Mouse (Mus musculus) midbrain, embryonic 14.5 days (tissue): ENCODE measurements around the gene 1700029F12Rik. TPM values are rescaled to one million over a fixed set of nuclear protein-coding genes. Genes with fewer than 3 reads are reported as not detected.

Experiments
- ATAC-seq: fragments of 200-750 bp; cut with Nextera tagmentation; 2 replicates; pipeline ENCODE4 v1.8.0; 2017; ENCODE audit warnings: moderate number of reproducible peaks, moderate library complexity; ENCODE audit not compliant: low FRiP score, low TSS enrichment
- DNase-seq: peaks from one replicate; pipeline ENCODE4 v3.0.0-alpha.2; 2015
- H3K27ac ChIP-seq: fragments of 300-500 bp; sonication (generic); replicated peaks from 2 replicates; pipeline ENCODE4 v1.5.1; 2014; ENCODE audit warnings: mild to moderate bottlenecking, low read depth, low read length, moderate library complexity
- H3K27me3 ChIP-seq: fragments of 300-500 bp; sonication (generic); 2 replicates; pipeline ENCODE4 v1.6.1; 2014; ENCODE audit warnings: low read length, control low read depth, mixed read lengths; ENCODE audit not compliant: control insufficient read depth, insufficient read depth
- H3K36me3 ChIP-seq: fragments of 300-500 bp; sonication (generic); 2 replicates; pipeline ENCODE4 v1.6.1; 2014; ENCODE audit warnings: low read length, control low read depth; ENCODE audit not compliant: control insufficient read depth, insufficient read depth
- H3K4me1 ChIP-seq: fragments of 300-500 bp; sonication (generic); 2 replicates; pipeline ENCODE4 v1.6.1; 2014; ENCODE audit warnings: mild to moderate bottlenecking, antibody characterized with exemption, low read length, control low read depth; ENCODE audit not compliant: control insufficient read depth, insufficient read depth
- H3K4me2 ChIP-seq: fragments of 300-500 bp; sonication (generic); 2 replicates; pipeline ENCODE4 v1.6.1; 2014; ENCODE audit warnings: mild to moderate bottlenecking, low read length, moderate library complexity
- H3K4me3 ChIP-seq: fragments of 300-500 bp; sonication (generic); replicated peaks from 2 replicates; pipeline ENCODE4 v1.5.1; 2014; ENCODE audit warnings: low read depth, low read length
- H3K9ac ChIP-seq: fragments of 300-500 bp; sonication (generic); replicated peaks from 2 replicates; pipeline ENCODE4 v1.6.1; 2014; ENCODE audit warnings: mild to moderate bottlenecking, low read length, moderate library complexity
- H3K9me3 ChIP-seq: fragments of 300-500 bp; sonication (generic); 2 replicates; pipeline ENCODE4 v1.6.1; 2016; ENCODE audit warnings: low read length, control low read depth, mixed read lengths; ENCODE audit not compliant: control insufficient read depth
- WGBS: fragments of 180-500 bp; shearing (Covaris S2); extraction: QIAGEN DNeasy Blood & Tissue Kit; methylation state at CpG from one replicate; pipeline ENCODE4 v1.1.7; 2014; 5-methylcytosine and 5-hydroxymethylcytosine counted together
- polyA plus RNA-seq: library from polyadenylated mRNA; unstranded; fragments of >200 nt; fragmentation: Nextera tagmentation; extraction: Ambion mirVana; gene quantifications from 2 replicates; pipeline ENCODE4 v1.2.1, GENCODE M21; 2014

The 1700029F12Rik gene
- polyA plus RNA-seq, 1 experiment from 2014 or later = not detected

DNA sequence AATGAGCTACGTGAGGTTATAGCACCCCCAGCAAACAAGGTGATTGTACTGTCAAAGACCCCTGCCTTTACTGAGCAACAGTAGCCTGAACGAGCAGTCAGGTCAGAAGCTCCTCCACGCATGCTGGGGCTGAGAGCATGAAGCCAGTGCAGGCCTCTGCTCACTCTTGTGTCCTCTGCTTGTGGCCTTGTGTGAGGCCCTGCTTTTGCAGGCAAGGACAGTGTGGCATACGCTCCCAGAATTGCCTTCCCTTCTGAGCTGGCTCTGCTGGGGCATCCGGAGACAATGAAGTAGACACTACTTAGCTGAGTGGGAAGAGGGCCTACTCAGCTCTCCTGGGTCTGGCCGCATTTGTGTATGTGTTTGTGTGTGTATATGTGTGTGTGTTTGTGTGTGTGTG is 25.6 kb upstream of the 1700029F12Rik start:
- H3K4me1 ChIP-seq = no peaks in the 10 kb centered on the region

DNA sequence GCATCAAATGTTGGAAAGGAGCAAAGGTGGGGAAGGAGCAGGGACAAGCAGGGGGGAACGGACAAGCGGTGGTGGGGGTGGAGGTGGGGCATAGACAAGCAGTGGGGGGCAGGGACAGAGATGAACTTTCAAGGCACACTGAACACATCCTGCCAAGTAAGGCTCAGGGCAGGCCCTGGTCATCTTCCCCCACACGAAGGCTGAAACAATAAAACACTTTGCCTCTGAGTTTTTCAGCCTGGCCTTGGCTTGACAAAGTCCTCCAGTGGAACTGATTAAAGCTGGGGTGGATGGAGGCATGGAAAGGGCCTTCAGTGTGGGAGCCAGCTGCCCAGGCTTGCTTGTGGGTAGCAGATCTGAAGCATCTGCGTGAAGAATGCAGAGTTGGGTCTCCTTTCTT is 23.7 kb upstream of the 1700029F12Rik start:
- DNase-seq (no peak), ATAC-seq (no peak)
- H3K27ac ChIP-seq = no peak overlapping the region
- 70% methylated on average over 4 of the region's 4 CpGs for WGBS
- no peaks in the 10 kb centered on the region for H3K27me3 ChIP-seq
- H3K4me3 ChIP-seq = no peak overlapping the region
- H3K36me3 ChIP-seq = no peaks in the 10 kb centered on the region
- H3K4me2 ChIP-seq = no peak overlapping the region
- H3K9me3 ChIP-seq = no peaks in the 10 kb centered on the region
- H3K4me1 ChIP-seq = no peaks in the 10 kb centered on the region
- H3K9ac ChIP-seq = no peak overlapping the region

More for the DNA sequence above, 25.6 kb upstream of the 1700029F12Rik start:
- 91% methylated on average over 6 of the region's 6 CpGs for WGBS
- Histone ChIP-seq H3K27me3 (no peaks in the 10 kb centered on the region), H3K4me3 (no peak overlapping the region), H3K4me2 (no peak overlapping the region), H3K9ac (no peak overlapping the region), H3K27ac (no peak overlapping the region), H3K36me3 (no peaks in the 10 kb centered on the region), H3K9me3 (no peaks in the 10 kb centered on the region)
- DNase-seq = no peak
- no peak for ATAC-seq

DNA sequence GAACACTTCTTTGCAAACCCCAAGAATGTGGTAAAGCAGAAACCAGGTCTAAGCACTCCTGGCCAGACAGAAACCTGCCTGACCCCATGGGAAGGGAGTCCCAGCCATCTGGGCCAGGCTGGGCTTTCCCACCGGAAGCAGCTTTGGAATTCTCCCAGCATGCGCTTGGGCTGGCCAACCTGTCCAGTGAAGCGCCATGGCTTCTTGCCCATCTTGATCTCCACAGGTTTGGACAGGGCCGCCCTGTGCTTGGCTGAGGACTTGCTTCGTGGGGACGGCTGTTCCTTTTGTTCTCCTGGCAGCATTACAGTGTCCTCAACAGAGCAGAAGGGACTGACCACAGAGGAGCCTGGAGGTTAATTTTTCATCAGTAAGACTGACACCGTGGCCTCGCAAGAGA is 19.7 kb upstream of the 1700029F12Rik start:
- no peaks in the 10 kb centered on the region for H3K36me3 ChIP-seq
- H3K4me3 ChIP-seq = no peak overlapping the region
- no peaks in the 10 kb centered on the region for H3K27me3 ChIP-seq
- ATAC-seq = no peak
- no peak overlapping the region for H3K9ac ChIP-seq
- WGBS = 82% methylated on average over 8 of the region's 8 CpGs
- no peaks in the 10 kb centered on the region for H3K9me3 ChIP-seq
- DNase-seq = no peak
- H3K4me1 ChIP-seq = no peaks in the 10 kb centered on the region
- H3K4me2 ChIP-seq = no peak overlapping the region
- no peak overlapping the region for H3K27ac ChIP-seq

DNA sequence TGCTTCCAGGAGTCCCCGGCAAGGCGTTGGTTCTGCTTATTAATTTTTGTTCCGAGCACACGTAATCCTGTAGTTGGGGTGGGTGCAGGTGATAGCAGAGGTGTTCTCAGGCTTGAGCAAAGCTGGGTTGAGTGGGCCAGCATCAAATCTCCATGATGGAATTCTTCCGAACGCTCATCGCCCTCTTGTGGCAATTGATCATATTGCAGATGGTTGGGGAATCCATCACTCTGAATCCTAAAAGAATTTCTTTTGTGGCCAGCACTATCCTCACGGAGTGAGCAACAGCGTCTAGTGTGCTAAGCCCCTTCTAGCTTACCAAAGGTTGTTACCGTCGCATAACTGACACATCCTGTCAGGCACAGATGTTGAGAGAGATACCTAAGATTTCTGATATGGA is 18.5 kb upstream of the 1700029F12Rik start:
- H3K4me1 ChIP-seq = no peaks in the 10 kb centered on the region
- DNase-seq = peak; percentile 95
- H3K9ac ChIP-seq = no peak overlapping the region
- WGBS = 13% methylated on average over 11 of the region's 11 CpGs
- no peak; the same call in 1 of the 2 replicates for ATAC-seq
- no peaks in the 10 kb centered on the region for H3K27me3 ChIP-seq
- H3K4me3 ChIP-seq = no peak overlapping the region
- no peaks in the 10 kb centered on the region for H3K9me3 ChIP-seq
- H3K27ac ChIP-seq = no peak overlapping the region
- no peaks in the 10 kb centered on the region for H3K36me3 ChIP-seq
- H3K4me2 ChIP-seq = no peak overlapping the region

DNA sequence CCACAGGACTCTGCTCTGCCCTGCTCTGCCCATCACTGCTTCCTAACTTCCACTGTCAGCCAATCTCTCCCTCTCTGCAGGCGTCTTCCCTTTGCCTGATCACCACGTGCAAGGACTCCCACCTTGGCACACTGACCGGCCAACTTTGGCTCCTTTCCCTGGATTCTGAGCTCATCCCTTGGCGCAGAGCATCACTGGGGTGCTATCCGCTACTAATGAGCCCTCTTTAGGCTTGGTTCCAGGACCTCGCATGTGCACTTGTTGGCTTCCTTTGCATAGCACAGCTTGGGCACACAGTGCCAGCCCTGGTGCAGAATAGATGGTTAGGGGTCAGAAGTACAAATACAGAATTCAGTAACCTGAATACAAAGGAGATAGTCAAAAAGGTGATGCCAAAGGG is 17.0 kb upstream of the 1700029F12Rik start:
- ATAC-seq (no peak), DNase-seq (peak; percentile 30)
- no peak overlapping the region for H3K4me3 ChIP-seq
- H3K9me3 ChIP-seq = no peaks in the 10 kb centered on the region
- H3K4me2 ChIP-seq = no peak overlapping the region
- 86% methylated on average over 6 of the region's 6 CpGs for WGBS
- H3K27me3 ChIP-seq = no peaks in the 10 kb centered on the region
- H3K4me1 ChIP-seq = no peaks in the 10 kb centered on the region
- H3K9ac ChIP-seq = no peak overlapping the region
- no peak overlapping the region for H3K27ac ChIP-seq
- no peaks in the 10 kb centered on the region for H3K36me3 ChIP-seq

DNA sequence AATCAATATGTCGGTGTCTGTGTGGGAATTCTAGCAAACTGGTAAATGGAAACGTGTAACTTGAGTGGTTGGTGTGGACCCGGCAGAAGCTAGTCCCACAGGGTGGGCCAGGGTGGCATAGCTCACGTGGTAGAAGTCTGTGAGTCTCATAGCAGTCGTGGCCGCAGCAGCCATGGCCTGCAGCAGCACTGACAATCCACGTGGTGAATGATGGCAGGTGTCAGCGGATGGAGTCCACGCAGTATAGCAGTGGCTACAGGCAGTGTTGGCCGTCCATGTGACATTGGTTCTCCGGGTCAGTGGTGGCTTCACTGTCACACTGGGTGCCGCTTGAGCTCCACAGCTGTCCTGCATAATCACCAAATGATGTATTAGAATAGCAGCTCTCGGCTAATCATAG is 4.1 kb downstream of the 1700029F12Rik start:
- H3K27me3 ChIP-seq = no peaks in the 10 kb centered on the region
- no peak for ATAC-seq
- 88% methylated on average over 13 of the region's 13 CpGs for WGBS
- no peaks in the 10 kb centered on the region for H3K9me3 ChIP-seq
- H3K27ac ChIP-seq = no peak overlapping the region
- H3K36me3 ChIP-seq = no peaks in the 10 kb centered on the region
- H3K9ac ChIP-seq = no peak overlapping the region
- H3K4me2 ChIP-seq = no peak overlapping the region
- DNase-seq = no peak
- H3K4me1 ChIP-seq = no peaks in the 10 kb centered on the region
- no peak overlapping the region for H3K4me3 ChIP-seq

DNA sequence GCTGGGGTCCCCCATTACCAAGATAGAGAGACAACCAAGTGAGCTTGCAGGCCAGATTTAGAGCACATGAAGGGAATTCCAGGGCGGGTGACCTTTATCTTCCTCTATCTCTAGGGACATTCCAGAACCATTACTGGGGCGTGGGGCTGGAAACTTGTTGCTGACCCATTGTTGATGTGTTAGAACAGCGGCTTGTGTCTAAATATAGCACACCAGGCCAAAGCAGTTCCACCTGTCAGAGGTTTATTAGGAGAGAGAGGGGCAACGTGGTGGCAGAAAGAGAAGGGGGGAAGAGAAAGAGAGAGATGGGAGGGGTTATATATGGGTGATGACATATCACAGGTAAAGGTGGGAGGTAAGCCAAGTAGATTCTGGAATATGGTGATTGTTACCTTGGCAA is 12.3 kb downstream of the 1700029F12Rik start:
- Histone ChIP-seq H3K4me2 (no peak overlapping the region), H3K4me1 (no peaks in the 10 kb centered on the region), H3K36me3 (no peaks in the 10 kb centered on the region), H3K9ac (no peak overlapping the region), H3K27ac (no peak overlapping the region), H3K9me3 (no peaks in the 10 kb centered on the region), H3K27me3 (no peaks in the 10 kb centered on the region), H3K4me3 (no peak overlapping the region)
- ATAC-seq = no peak
- no peak for DNase-seq
- 74% methylated on average over 4 of the region's 4 CpGs for WGBS

DNA sequence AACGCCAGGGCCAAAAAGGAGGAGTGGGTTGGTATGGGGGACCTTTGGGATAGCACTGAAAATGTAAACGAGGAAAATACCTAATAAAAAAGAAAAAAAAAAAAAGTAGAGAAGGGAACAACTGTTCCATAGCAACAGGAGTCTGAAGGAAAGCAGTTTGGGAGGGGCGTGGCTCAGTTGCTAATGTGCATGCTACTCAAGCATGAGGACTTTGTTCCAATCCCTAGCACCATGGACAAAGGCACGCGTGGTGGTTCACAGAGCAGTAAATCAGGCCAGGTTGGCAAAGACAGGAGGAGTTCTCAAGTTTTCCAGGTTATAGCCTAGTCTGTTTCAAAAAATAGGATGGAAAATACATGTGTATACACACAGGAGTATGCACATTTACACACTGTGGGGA is 14.0 kb downstream of the 1700029F12Rik start:
- H3K9ac ChIP-seq = no peak overlapping the region
- H3K4me2 ChIP-seq = no peak overlapping the region
- ATAC-seq (no peak), DNase-seq (no peak)
- no peak overlapping the region for H3K27ac ChIP-seq
- H3K27me3 ChIP-seq = no peaks in the 10 kb centered on the region
- no peaks in the 10 kb centered on the region for H3K36me3 ChIP-seq
- 64% methylated on average over 5 of the region's 5 CpGs for WGBS
- no peaks in the 10 kb centered on the region for H3K9me3 ChIP-seq
- no peaks in the 10 kb centered on the region for H3K4me1 ChIP-seq
- H3K4me3 ChIP-seq = no peak overlapping the region

DNA sequence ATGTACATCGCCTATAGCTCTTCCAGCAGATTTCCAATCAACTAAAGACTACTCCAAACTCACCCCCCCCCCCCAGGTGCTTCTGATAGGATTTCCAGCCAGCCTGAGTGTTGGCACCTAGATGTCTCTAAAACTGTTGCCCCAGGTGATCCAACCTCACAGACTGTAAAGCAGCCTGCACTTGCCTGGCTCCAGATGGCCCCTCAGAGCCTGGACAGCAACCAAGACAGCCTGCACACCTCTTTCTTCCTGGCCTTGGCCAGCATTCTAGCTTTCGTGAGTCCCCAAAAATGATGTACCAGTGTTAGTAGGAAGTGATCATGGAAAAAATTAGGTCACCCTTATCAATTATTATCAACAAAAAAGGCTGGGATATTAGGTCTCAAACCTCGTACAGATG is 16.5 kb downstream of the 1700029F12Rik start:
- H3K36me3 ChIP-seq = no peaks in the 10 kb centered on the region
- no peak overlapping the region for H3K9ac ChIP-seq
- H3K4me1 ChIP-seq = no peaks in the 10 kb centered on the region
- H3K4me3 ChIP-seq = no peak overlapping the region
- H3K4me2 ChIP-seq = no peak overlapping the region
- no peak for ATAC-seq
- no peaks in the 10 kb centered on the region for H3K9me3 ChIP-seq
- WGBS = 87% methylated on average over 3 of the region's 3 CpGs
- no peak for DNase-seq
- no peak overlapping the region for H3K27ac ChIP-seq
- no peaks in the 10 kb centered on the region for H3K27me3 ChIP-seq
